Mouse (Mus musculus) MEL (cell line): ENCODE results near the gene Scaf4. TPM values are rescaled to one million over a fixed set of nuclear protein-coding genes. Genes with fewer than 3 reads are reported as not detected.

ENCODE experiments used
- DNase-seq: peaks from one replicate; pipeline ENCODE4 v3.0.0; 2011; ENCODE audit warnings: low read depth, low spot score
- H3K27ac ChIP-seq: 2 replicates; pipeline ENCODE4 v1.5.1; 2012; ENCODE audit warnings: low read depth, mild to moderate bottlenecking, control low read depth, low read length, moderate library complexity; ENCODE audit not compliant: control insufficient read depth
- H3K27me3 ChIP-seq, 2 experiments: fragments of 150-350 bp in 1 of 2; sonication (generic) in 1 of 2; 2 replicates each; pipeline ENCODE4 v1.6.1; 2012; ENCODE audit warnings: low read length in 2 of 2, mild to moderate bottlenecking in 2 of 2, improper control_type of control experiment in 1 of 2, moderate library complexity in 1 of 2; ENCODE audit not compliant: insufficient read depth in 2 of 2, control insufficient read depth in 1 of 2
- H3K36me3 ChIP-seq, 2 experiments: 2 replicates each; pipeline ENCODE4 v1.6.1; 2012 to 2014; ENCODE audit warnings: low read length in 2 of 2, improper control_type of control experiment in 1 of 2, inconsistent platforms in 1 of 2, mild to moderate bottlenecking in 1 of 2; ENCODE audit not compliant: insufficient read depth in 2 of 2, control insufficient read depth in 1 of 2
- H3K4me1 ChIP-seq, 2 experiments: fragments of 150-350 bp in 1 of 2; sonication (generic) in 1 of 2; 2 replicates each; pipeline ENCODE4 v1.6.1; 2012; ENCODE audit warnings: low read length in 2 of 2, improper control_type of control experiment in 1 of 2, mild to moderate bottlenecking in 1 of 2; ENCODE audit not compliant: insufficient read depth in 2 of 2, control insufficient read depth in 1 of 2
- H3K4me3 ChIP-seq, 2 experiments: fragments of 150-350 bp in 1 of 2; sonication (generic) in 1 of 2; 2 replicates each; pipeline ENCODE4 v1.5.1; 2012; ENCODE audit warnings: low read depth in 2 of 2, low read length in 2 of 2, mild to moderate bottlenecking in 2 of 2, moderate library complexity in 2 of 2, control low read depth in 1 of 2, improper control_type of control experiment in 1 of 2; ENCODE audit not compliant: control insufficient read depth in 1 of 2, insufficient read depth in 1 of 2
- H3K79me2 ChIP-seq: 2 replicates; pipeline ENCODE4 v1.6.1; 2012; ENCODE audit warnings: mild to moderate bottlenecking, low read length, moderate library complexity; ENCODE audit not compliant: control insufficient read depth, poor library complexity, insufficient read depth
- H3K9ac ChIP-seq: 2 replicates; pipeline ENCODE4 v1.6.1; 2012; ENCODE audit warnings: low read depth, mild to moderate bottlenecking, control low read depth, low read length, moderate library complexity; ENCODE audit not compliant: control insufficient read depth, poor library complexity, severe bottlenecking
- H3K9me3 ChIP-seq: fragments of 150-350 bp; sonication (generic); replicated peaks from 2 replicates; pipeline ENCODE4 v1.6.1; 2012; ENCODE audit warnings: mild to moderate bottlenecking, low read length, improper control_type of control experiment, moderate library complexity; ENCODE audit not compliant: insufficient read depth
- ELF1 ChIP-seq: IDR thresholded peaks from 2 replicates; pipeline ENCODE4 v1.6.1; 2014; ENCODE audit warnings: low read depth, mild to moderate bottlenecking, inconsistent platforms, low read length, improper control_type of control experiment, moderate library complexity
- MEF2A ChIP-seq: IDR thresholded peaks from 2 replicates; pipeline ENCODE4 v1.6.1; 2014; ENCODE audit warnings: low read depth, mild to moderate bottlenecking, inconsistent platforms, low read length, improper control_type of control experiment; ENCODE audit not compliant: poor library complexity, insufficient replicate concordance, severe bottlenecking; ENCODE audit errors: extremely low read depth
- POLR2AphosphoS2 ChIP-seq: IDR thresholded peaks from 2 replicates; pipeline ENCODE4 v1.6.1; 2011; ENCODE audit warnings: low read length, improper control_type of control experiment
- RAD21 ChIP-seq: IDR thresholded peaks from 2 replicates; pipeline ENCODE4 v1.6.1; 2011; ENCODE audit warnings: mild to moderate bottlenecking, low read depth, low read length, improper control_type of control experiment
- SIN3A ChIP-seq: IDR thresholded peaks from 2 replicates; pipeline ENCODE4 v1.6.1; 2012; ENCODE audit warnings: low read length, improper control_type of control experiment, inconsistent platforms
- TAL1 ChIP-seq: IDR thresholded peaks from 2 replicates; pipeline ENCODE4 v1.6.1; 2012; ENCODE audit warnings: mild to moderate bottlenecking, inconsistent platforms, low read length, moderate library complexity, mixed read lengths
- USF1 ChIP-seq: IDR thresholded peaks from 2 replicates; pipeline ENCODE4 v1.6.1; 2014; ENCODE audit warnings: low read depth, mild to moderate bottlenecking, inconsistent platforms, low read length, improper control_type of control experiment, moderate library complexity
- USF2 ChIP-seq, 2 experiments: IDR thresholded peaks; 2 replicates each; pipeline ENCODE4 v1.6.1; 2011 to 2012; ENCODE audit warnings: improper control_type of control experiment in 2 of 2, low read length in 2 of 2, borderline replicate concordance in 1 of 2, inconsistent platforms in 1 of 2, low read depth in 1 of 2, mild to moderate bottlenecking in 1 of 2; ENCODE audit not compliant: insufficient read depth in 1 of 2
- ZMIZ1 ChIP-seq: IDR thresholded peaks from 2 replicates; pipeline ENCODE4 v1.6.1; 2012; ENCODE audit warnings: low read depth, mild to moderate bottlenecking, inconsistent platforms, low read length, improper control_type of control experiment, moderate library complexity
- polyA plus RNA-seq, 2 experiments: library from polyadenylated mRNA; stranded (reverse) in 1 of 2; unstranded in 1 of 2; fragments of >175 nt in 1 of 2; fragments of >200 nt in 1 of 2; gene quantifications; 2 replicates each; pipeline versions ENCODE4 v1.2.1 to v1.2.4; 2012; ENCODE audit warnings: low replicate concordance in 2 of 2, low read depth in 1 of 2; ENCODE audit not compliant: insufficient read length in 2 of 2, insufficient read depth in 1 of 2, missing spikeins in 1 of 2
- total RNA-seq: library from RNA; depleted of rRNA; stranded (reverse); fragments of 300-350 nt; gene quantifications from 2 replicates; pipeline ENCODE4 v1.2.3, GENCODE M21; 2012

Scaf4 gene
- total and polyA plus RNA-seq, 3 experiments: 12.3 to 56.2 TPM; not detected in 1

GRCm38 (mm10) chr16:90235188-90235587, 49.1 kb downstream of the Scaf4 start:
- H3K79me2 ChIP-seq: no peaks in the 10 kb centered on the region
- no peak overlapping the region for H3K27ac ChIP-seq
- no peak for DNase-seq
- H3K9ac ChIP-seq: no peak overlapping the region
- no peak overlapping the region for H3K4me3 ChIP-seq
- H3K36me3 ChIP-seq: peaks cover 0 to 11% of the 10 kb centered on the region in 2 experiments; a peak in 2 of 4 replicates
- H3K27me3 ChIP-seq: no peaks in the 10 kb centered on the region
- no peaks in the 10 kb centered on the region for H3K9me3 ChIP-seq
- TF ChIP-seq POLR2AphosphoS2 (0 out of 2 replicates have a peak, but pooled peaks have one; percentile 11), TAL1 (no peak)
- H3K4me1 ChIP-seq: no peaks in the 10 kb centered on the region

- DNase-seq: no peak
- H3K27ac ChIP-seq: no peak overlapping the region
- H3K36me3 ChIP-seq: peaks cover 0 to 9% of the 10 kb centered on the region in 2 experiments; a peak in 2 of 4 replicates
- H3K4me1 ChIP-seq: no peaks in the 10 kb centered on the region
- H3K27me3 ChIP-seq: no peaks in the 10 kb centered on the region
- TF ChIP-seq USF1 (no peak), POLR2AphosphoS2 (0 out of 2 replicates have a peak, but pooled peaks have one; percentile 14), ZMIZ1 (no peak)
- no peak overlapping the region for H3K4me3 ChIP-seq
- H3K9ac ChIP-seq: no peak overlapping the region
- no peaks in the 10 kb centered on the region for H3K9me3 ChIP-seq
- no peaks in the 10 kb centered on the region for H3K79me2 ChIP-seq
Observed at GRCm38 (mm10) chr16:90234617-90235016, 49.7 kb downstream of the Scaf4 start.

GRCm38 (mm10) chr16:90233702-90234101, 50.6 kb downstream of the Scaf4 start:
- TF ChIP-seq SIN3A: no peak
- Histone ChIP-seq H3K9me3 (no peaks in the 10 kb centered on the region), H3K79me2 (no peaks in the 10 kb centered on the region), H3K36me3 (peaks cover 0 to 11% of the 10 kb centered on the region in 2 experiments; a peak in 2 of 4 replicates), H3K27ac (no peak overlapping the region), H3K9ac (no peak overlapping the region), H3K4me3 (no peak overlapping the region), H3K4me1 (no peaks in the 10 kb centered on the region), H3K27me3 (no peaks in the 10 kb centered on the region)
- DNase-seq: no peak

- Histone ChIP-seq H3K4me1 (no peaks in the 10 kb centered on the region), H3K27ac (no peak overlapping the region), H3K36me3 (peaks cover 0 to 4% of the 10 kb centered on the region in 2 experiments; a peak in 2 of 4 replicates), H3K9ac (no peak overlapping the region), H3K9me3 (no peaks in the 10 kb centered on the region), H3K4me3 (no peak overlapping the region), H3K79me2 (no peaks in the 10 kb centered on the region), H3K27me3 (no peaks in the 10 kb centered on the region)
- DNase-seq: no peak
- TF ChIP-seq USF2 (IDR thresholded peaks at IDR 0.05; ENCODE audit: borderline replicate concordance in 1 of 2, insufficient read depth in 1 of 2, low read depth in 1 of 2, low read length in 2 of 2) (no peak), ELF1 (no peak), RAD21 (no peak), MEF2A (no peak)
- TF ChIP-seq, all 39 proteins: peak for 0
Observed at GRCm38 (mm10) chr16:90231302-90231701, 53.0 kb downstream of the Scaf4 start.
